Mouse (Mus musculus) urinary bladder, postnatal 4 days (tissue): ENCODE measurements around the gene Col1a1.

Experiments
- DNase-seq, 2 experiments: peaks; one replicate each; pipeline ENCODE4 v3.0.0; 2021 to 2022; ENCODE audit warnings: low spot score in 2 of 2

Col1a1 gene

GRCm38 (mm10) chr11:94974951-94975350 lies 38.9 kb downstream of the Col1a1 start:
- DNase-seq, result no peak

GRCm38 (mm10) chr11:94976199-94976598 lies 40.2 kb downstream of the Col1a1 start, which contains the start of gene Sgca:
TSS of gene Sgca (minus strand) at chr11:94976327.
- no peak for DNase-seq

- no peak for DNase-seq
These were observed 42.3 kb downstream of the Col1a1 start for GRCm38 (mm10) chr11:94978178-94978915.

- DNase-seq, result peak; percentile 94 to 98
These were observed 42.9 kb downstream of the Col1a1 start for GRCm38 (mm10) chr11:94978947-94979346.

GRCm38 (mm10) chr11:94979462-94980179 lies 43.6 kb downstream of the Col1a1 start:
- DNase-seq, result no peak

GRCm38 (mm10) chr11:94985140-94985539 lies 49.1 kb downstream of the Col1a1 start:
- no peak for DNase-seq

GRCm38 (mm10) chr11:94985822-94986221 lies 49.8 kb downstream of the Col1a1 start:
- DNase-seq, result no peak

- DNase-seq, result no peak
These were observed 50.4 kb downstream of the Col1a1 start for GRCm38 (mm10) chr11:94986435-94986834.

GRCm38 (mm10) chr11:94987341-94987740 lies 51.3 kb downstream of the Col1a1 start:
- DNase-seq, result no peak

GRCm38 (mm10) chr11:94987851-94988250 lies 51.8 kb downstream of the Col1a1 start:
- DNase-seq, result no peak

GRCm38 (mm10) chr11:94988780-94989561 lies 52.9 kb downstream of the Col1a1 start:
- DNase-seq, result peak in 1 of 2 experiments; percentile 50

- DNase-seq, result peak in 1 of 2 experiments; percentile 68
These were observed 53.6 kb downstream of the Col1a1 start for GRCm38 (mm10) chr11:94989562-94990017.

- no peak for DNase-seq
These were observed 54.2 kb downstream of the Col1a1 start for GRCm38 (mm10) chr11:94990102-94990748.

- peak; percentile 88 to 93 for DNase-seq
These were observed 54.9 kb downstream of the Col1a1 start, which contains the start of gene Ppp1r9b for GRCm38 (mm10) chr11:94990749-94991577. TSS of gene Ppp1r9b (plus strand) at chr11:94991035.

- no peak for DNase-seq
These were observed 55.8 kb downstream of the Col1a1 start for GRCm38 (mm10) chr11:94991641-94992479.

GRCm38 (mm10) chr11:94992480-94992753 lies 56.4 kb downstream of the Col1a1 start:
- DNase-seq, result no peak

GRCm38 (mm10) chr11:94992754-94993606 lies 57.0 kb downstream of the Col1a1 start:
- peak in 1 of 2 experiments; percentile 46 for DNase-seq

GRCm38 (mm10) chr11:94994208-94994814 lies 58.3 kb downstream of the Col1a1 start:
- no peak for DNase-seq
